Mouse (Mus musculus) NIH3T3 (cell line): ENCODE results near the gene Foxp1.

Experiments
- DNase-seq: peaks from one replicate; pipeline ENCODE4 v3.0.0-alpha.2; 2012; ENCODE audit warnings: low read depth

Foxp1 gene

DNA sequence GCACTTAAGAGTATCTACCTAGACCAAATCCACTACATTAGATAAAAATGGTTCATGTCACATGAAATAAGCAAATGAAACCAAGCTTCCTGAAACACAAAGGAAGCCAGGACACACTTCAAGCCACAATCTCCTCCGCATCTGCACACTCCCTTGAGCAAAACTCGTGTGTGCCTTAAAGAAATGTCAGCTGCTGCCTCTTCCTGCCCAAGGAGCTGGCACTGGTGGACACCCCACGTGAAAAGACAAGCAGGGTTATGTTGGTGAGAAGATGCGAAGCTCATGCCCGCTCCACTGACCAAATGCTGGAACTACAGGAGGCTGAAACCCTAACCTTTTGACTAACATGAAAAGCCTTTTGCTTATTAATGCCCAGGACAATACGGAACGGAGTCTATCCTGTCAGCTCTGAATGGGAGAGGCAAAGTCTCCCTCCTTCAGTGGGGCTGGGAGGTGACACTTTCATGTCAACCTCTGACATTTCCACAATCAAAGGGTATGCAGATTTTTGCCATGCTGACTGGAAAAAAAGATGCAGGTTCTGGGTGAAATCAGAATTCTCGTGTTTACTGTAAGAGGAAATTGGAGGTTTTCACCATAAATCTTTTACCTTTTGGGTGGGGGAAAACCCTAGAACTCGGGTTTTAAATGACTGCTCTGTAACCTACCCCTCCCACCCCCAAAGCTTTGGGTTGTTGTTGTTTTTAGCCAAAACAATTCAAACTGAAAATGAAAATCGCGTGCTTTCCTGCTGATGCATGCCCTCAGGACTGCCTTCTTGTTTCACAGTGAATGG is 261.4 kb downstream of the Foxp1 start:
- no peak for DNase-seq

GRCm38 (mm10) chr6:99258346-99258745 is 264.2 kb downstream of the Foxp1 start:
- DNase-seq = no peak

DNA sequence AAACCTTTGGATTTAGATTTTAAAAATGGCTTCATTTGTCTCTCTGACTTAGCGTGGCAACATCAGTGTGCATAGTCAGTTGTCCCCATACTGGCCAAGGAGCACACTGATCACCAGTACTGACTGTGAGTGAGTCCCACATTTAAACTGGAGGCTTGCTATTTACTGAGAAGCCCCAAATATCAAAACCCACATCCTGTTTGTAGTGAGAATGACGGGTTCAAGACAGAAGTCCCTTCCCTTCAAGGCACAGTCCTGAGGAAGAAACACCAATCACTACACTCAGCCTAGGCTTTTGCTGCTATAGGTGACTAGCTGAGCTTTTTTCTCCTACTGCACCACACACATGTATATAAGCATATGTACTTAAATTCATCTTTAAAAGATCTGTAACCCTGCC is 264.8 kb downstream of the Foxp1 start:
- DNase-seq = no peak

- DNase-seq = no peak
These were observed 269.2 kb downstream of the Foxp1 start for GRCm38 (mm10) chr6:99253331-99253730.

GRCm38 (mm10) chr6:99252816-99253215 is 269.7 kb downstream of the Foxp1 start:
- peak; percentile 44 for DNase-seq

- DNase-seq = no peak
These were observed 270.6 kb downstream of the Foxp1 start for GRCm38 (mm10) chr6:99251924-99252323.

DNA sequence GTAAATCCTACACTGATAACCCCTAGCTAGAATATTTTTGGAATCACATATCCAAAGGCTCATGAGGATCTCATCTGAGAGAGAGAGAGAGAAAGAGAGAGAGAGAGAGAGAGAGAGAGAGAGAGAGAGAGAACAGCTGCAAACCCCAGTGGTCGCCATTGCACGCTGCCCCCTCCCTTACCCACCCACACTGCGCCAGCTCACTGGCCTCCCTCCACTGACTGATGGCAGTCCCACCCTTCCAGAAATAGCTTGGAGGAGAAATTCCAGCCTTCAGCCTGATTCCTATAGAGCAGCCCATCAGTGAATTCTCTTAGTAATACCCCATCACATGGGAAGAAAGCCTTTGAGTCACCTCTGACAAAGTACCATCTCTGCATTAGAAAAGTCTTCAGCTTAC is 271.3 kb downstream of the Foxp1 start:
- DNase-seq = no peak

GRCm38 (mm10) chr6:99249496-99250030 is 273.0 kb downstream of the Foxp1 start:
- DNase-seq = peak; percentile 77

- no peak for DNase-seq
These were observed 274.1 kb downstream of the Foxp1 start for GRCm38 (mm10) chr6:99248396-99248795.

DNA sequence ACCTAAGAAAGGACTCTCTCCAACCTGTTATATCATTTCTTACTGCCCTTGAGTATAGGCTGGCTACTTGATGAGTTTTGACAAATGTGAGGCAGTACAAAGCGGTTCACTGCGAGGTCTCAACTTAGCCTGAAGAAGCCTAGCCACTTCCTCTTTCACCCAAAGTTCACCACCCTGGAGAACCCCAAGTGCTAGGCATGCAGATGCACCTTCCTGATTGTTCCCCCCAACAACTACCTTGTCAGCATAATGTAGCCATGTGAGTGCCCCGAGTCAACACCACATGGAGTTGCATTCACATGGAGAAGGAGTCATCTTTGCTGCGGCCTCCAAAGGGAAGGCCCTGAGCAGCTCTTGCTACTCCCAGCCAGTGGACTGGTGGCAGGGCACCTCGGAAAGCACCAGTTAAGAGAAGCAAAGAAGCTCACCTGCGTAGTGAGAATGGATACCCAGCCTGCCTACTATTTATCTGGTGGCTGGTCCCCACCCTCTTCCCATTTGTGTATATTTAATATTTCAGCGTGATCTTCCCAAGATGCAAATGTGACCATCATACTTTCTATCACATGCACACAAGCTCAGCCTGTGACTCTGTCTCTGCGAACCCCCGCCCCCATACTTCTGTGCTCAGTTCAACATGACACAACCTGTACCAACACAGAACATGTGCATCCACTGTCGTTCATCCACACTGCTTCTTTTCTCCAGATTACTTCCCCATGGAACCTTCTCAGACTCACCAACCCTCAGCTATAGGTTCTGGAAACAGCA is 280.7 kb downstream of the Foxp1 start:
- no peak for DNase-seq

DNA sequence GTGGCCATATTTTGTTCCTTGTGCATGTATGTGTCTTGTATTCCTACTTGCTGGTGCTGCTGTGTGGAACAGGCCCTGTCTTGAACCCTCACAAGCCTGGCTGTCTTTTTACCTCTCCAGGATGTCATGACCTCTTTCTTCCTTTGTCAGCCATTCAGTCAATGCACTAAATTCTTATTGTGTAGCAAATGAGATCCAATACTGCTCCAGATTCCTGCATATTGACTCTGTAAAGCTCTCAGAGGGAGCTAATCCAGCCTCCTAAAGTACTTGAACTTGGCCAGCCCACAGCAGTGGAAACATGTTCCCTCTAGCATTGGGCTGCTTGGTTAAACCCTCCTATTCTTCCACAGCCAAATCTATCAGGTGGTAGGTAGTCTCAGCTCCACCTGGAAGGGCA is 281.8 kb downstream of the Foxp1 start:
- no peak for DNase-seq

DNA sequence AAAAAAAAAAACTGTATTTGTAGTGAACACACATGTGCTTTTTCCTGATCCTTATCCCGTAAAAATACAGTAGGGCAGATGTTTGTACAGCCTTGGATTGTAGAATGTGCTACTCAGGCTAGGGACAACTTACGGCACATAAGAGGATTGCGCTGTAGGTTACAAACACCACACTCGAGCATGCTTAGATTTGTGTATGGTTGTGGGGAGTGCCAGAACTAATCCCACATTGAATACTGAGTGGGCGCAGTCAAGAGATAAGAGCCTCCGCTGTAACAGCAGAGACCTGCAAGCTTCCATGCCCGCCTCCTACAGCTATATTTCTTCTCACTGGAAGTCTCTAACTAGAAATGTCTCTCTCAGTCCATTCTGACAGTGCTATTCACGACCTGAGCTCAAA is 286.9 kb downstream of the Foxp1 start:
- DNase-seq = no peak

- no peak for DNase-seq
These were observed 289.1 kb downstream of the Foxp1 start for GRCm38 (mm10) chr6:99233411-99233810.

DNA sequence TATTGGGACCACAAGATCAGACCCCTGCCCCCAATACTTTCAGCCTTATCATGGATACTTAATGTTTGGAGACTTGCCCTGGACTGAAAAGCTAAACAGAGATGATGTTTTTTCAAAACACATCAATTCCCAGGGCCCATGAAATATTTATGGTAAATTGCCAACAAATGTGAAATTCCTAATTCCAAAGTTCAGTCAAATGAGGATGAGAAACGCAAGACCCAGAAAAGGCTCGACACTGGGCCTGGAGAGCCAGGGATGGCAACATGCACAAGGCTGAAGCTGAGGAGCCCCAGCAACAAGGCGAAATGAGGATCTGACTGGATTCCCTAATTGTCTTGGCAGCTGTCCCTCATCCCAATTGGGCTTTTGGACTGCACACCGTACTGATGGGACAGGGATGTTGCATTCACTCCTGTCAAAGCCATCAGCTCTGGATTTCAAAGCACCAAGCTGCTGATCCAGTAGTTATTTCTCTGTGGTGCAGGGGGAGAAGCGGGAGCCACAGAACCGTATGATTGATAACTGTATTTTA is 294.1 kb downstream of the Foxp1 start:
- DNase-seq = peak; percentile 43

GRCm38 (mm10) chr6:99221147-99221546 is 301.4 kb downstream of the Foxp1 start:
- DNase-seq = no peak

DNA sequence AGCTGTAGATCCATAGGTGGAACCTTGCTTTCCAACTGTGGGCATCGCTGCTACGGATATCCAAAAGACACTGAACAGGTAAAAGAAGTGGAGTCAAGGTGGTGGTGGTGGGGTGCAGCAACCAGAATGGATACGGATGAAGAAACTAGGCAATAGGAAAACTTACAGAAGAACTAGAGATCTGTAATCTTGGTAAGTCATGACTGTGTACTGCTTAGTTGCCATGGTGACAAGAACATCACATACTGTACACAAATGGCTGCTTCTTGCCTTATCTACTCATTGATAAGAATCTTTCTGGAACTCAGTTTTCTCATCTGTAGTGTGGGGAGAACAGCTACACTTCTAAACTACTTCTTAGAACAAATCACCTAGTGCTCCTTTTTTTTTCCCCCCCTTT is 302.0 kb downstream of the Foxp1 start:
- DNase-seq = no peak

DNA sequence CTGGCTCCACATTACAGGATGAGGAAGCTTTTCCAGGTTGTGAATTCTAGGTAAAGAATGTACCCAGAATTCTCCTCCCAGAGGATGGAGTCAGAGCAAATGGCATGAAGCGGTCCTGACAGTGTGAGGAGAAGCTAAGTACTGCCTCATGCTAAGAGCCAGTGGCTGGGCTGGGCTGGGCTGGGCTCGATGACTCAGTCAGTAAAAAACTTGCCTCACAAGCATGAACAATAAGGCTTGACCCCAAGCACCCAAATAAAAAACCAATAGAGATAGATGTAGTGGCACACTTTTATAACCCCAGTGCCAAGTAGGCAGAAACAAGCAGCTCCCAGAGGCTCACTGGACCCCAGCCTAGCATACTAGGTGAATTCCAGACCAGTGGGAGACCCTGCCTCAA is 304.7 kb downstream of the Foxp1 start:
- DNase-seq = peak; percentile 81

GRCm38 (mm10) chr6:99217155-99217554 is 305.4 kb downstream of the Foxp1 start:
- peak; percentile 19 for DNase-seq

DNA sequence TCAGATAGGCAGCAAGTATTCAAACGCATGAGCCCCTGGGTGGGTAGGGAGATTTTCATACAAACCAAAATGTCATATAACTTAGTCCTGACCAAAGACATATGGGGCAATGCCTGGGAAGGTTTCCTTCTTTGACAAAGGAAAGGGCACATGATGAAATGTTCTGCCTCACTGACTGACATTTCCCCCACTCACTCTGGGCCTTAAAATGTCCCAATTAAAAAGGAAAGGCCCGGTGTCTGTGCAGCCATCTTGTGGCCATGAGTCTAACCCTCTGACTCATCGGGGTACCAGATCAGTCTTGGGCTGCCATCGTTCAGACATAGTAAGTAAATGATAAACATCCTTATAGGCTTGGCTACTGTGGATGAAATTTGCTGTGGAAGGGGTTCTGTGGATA is 310.1 kb downstream of the Foxp1 start:
- DNase-seq = no peak

DNA sequence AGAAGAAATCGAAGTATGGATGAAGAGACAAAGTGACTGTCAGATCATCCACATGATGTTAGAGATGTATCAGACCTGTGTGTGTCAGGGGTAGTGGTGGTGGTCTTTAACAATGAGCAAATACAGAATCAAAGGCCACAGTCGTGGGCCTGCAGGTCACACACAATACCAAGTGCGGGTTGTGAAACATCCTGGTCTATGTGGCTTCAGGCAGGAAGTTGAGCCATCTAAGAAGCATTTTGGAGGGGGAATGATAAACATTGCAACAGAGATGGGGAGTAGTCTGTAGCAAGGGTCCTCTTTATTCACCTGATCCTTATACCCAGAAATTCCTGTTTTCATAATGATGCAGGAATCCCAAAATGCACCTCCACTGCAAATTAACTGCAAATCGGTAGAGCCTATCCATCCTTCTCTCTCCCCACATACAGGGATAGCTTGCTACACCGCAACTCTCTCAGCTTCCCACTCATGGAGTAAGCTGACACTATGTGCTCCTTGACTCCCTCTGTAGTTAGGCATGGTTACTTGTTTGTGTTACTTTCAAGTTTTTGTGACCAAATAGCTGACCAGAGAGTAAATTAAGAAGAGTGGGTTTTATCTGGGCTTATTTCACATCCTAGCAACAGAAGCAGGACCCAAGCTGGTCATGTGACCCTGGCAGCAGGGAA is 310.7 kb downstream of the Foxp1 start:
- DNase-seq = no peak

- DNase-seq = no peak
These were observed 312.4 kb downstream of the Foxp1 start for GRCm38 (mm10) chr6:99210161-99210560.

- DNase-seq = no peak
These were observed 315.2 kb downstream of the Foxp1 start for GRCm38 (mm10) chr6:99207226-99207885.
